Mouse (Mus musculus) forebrain, embryonic 12.5 days (tissue): ENCODE data around the gene Nit1. TPM values are rescaled to one million over a fixed set of nuclear protein-coding genes. Genes with fewer than 3 reads are reported as not detected.
"Not testable (repeated sequence)": the region's sequence is repeated elsewhere in the genome, so short reads cannot be mapped to it uniquely, and the experiment has no call there.

Source experiments
- ATAC-seq: fragments of 200-750 bp; cut with Nextera tagmentation; 2 replicates; pipeline ENCODE4 v1.8.0; 2017; ENCODE audit warnings: moderate TSS enrichment; ENCODE audit not compliant: low FRiP score
- H3K27ac ChIP-seq: fragments of 300-500 bp; sonication (generic); 2 replicates; pipeline ENCODE4 v1.5.1; 2016; ENCODE audit warnings: mild to moderate bottlenecking
- H3K27me3 ChIP-seq: fragments of 300-500 bp; sonication (generic); 2 replicates; pipeline ENCODE4 v1.6.1; 2016; ENCODE audit warnings: mild to moderate bottlenecking
- H3K36me3 ChIP-seq: fragments of 300-500 bp; sonication (generic); replicated peaks from 2 replicates; pipeline ENCODE4 v1.6.1; 2016; ENCODE audit warnings: mild to moderate bottlenecking
- H3K4me1 ChIP-seq: fragments of 300-500 bp; sonication (generic); 2 replicates; pipeline ENCODE4 v1.6.1; 2016
- H3K4me2 ChIP-seq: fragments of 300-500 bp; sonication (generic); 2 replicates; pipeline ENCODE4 v1.6.1; 2016; ENCODE audit warnings: mild to moderate bottlenecking, moderate library complexity
- H3K4me3 ChIP-seq: fragments of 300-500 bp; sonication (generic); replicated peaks from 2 replicates; pipeline ENCODE4 v1.5.1; 2016; ENCODE audit warnings: mild to moderate bottlenecking
- H3K9ac ChIP-seq: fragments of 300-500 bp; sonication (generic); 2 replicates; pipeline ENCODE4 v1.6.1; 2016; ENCODE audit warnings: mild to moderate bottlenecking
- H3K9me3 ChIP-seq: fragments of 300-500 bp; sonication (generic); 2 replicates; pipeline ENCODE4 v1.6.1; 2016
- WGBS: fragments of 180-500 bp; shearing (Covaris S2); methylation state at CpG from one replicate; pipeline ENCODE4 v1.1.7; 2016; 5-methylcytosine and 5-hydroxymethylcytosine counted together
- polyA plus RNA-seq: library from polyadenylated mRNA; unstranded; fragments of >200 nt; fragmentation: Nextera tagmentation; extraction: Ambion mirVana; gene quantifications from 2 replicates; pipeline ENCODE4 v1.2.1, GENCODE M21; 2016

Gene Nit1
- polyA plus RNA-seq, 1 experiment from 2014 or later = 48.7 TPM

- Histone ChIP-seq H3K4me1 (peaks cover 29% of the 10 kb centered on the region), H3K36me3 (peaks cover 40% of the 10 kb centered on the region), H3K4me3 (peak overlapping the region; percentile 91), H3K4me2 (peak overlapping the region; percentile 79), H3K27ac (no peak overlapping the region), H3K9me3 (no peaks in the 10 kb centered on the region), H3K27me3 (no peaks in the 10 kb centered on the region), H3K9ac (peak overlapping the region; percentile 82)
- WGBS = 79% methylated on average over 9 of the region's 9 CpGs
- ATAC-seq = 0 out of 2 replicates have a peak, but pooled peaks have one; percentile 15
Observed at GRCm38 (mm10) chr1:171344715-171345114, 731 bp downstream of the Nit1 start.

- Histone ChIP-seq H3K4me2 (no peak overlapping the region; the same call in 1 of the 2 replicates), H3K9me3 (no peaks in the 10 kb centered on the region)
- WGBS = 82% methylated on average over 9 of the region's 9 CpGs
Observed at GRCm38 (mm10) chr1:171343922-171344677, 1.3 kb downstream of the Nit1 start.

GRCm38 (mm10) chr1:171342262-171343207, 2.9 kb downstream of the Nit1 start:
- H3K9me3 ChIP-seq = no peaks in the 10 kb centered on the region
- WGBS = 93% methylated on average over 16 of the region's 16 CpGs
- H3K4me2 ChIP-seq = no peak overlapping the region
- H3K27me3 ChIP-seq = no peaks in the 10 kb centered on the region
- no peak overlapping the region for H3K4me3 ChIP-seq
- peaks cover 62% of the 10 kb centered on the region for H3K36me3 ChIP-seq
- no peak for ATAC-seq
- peaks cover 29% of the 10 kb centered on the region for H3K4me1 ChIP-seq
- H3K27ac ChIP-seq = no peak overlapping the region
- no peak overlapping the region for H3K9ac ChIP-seq

More at GRCm38 (mm10) chr1:171343922-171344677, 1.3 kb downstream of the Nit1 start:
- H3K27ac ChIP-seq = no peak overlapping the region
- no peak overlapping the region for H3K4me3 ChIP-seq
- H3K4me1 ChIP-seq = peaks cover 29% of the 10 kb centered on the region
- peaks cover 47% of the 10 kb centered on the region for H3K36me3 ChIP-seq
- H3K27me3 ChIP-seq = no peaks in the 10 kb centered on the region
- H3K9ac ChIP-seq = no peak overlapping the region
- no peak for ATAC-seq

- Histone ChIP-seq H3K9ac (peak overlapping the region; percentile 92), H3K27ac (peak overlapping the region; percentile 99), H3K4me2 (peak overlapping the region; percentile 85), H3K4me3 (peak overlapping the region; percentile 76), H3K9me3 (no peaks in the 10 kb centered on the region), H3K36me3 (peaks cover 6% of the 10 kb centered on the region; the same call in 1 of the 2 replicates), H3K27me3 (no peaks in the 10 kb centered on the region), H3K4me1 (peaks cover 45% of the 10 kb centered on the region)
- ATAC-seq = peak; percentile 7; the same call in 1 of the 2 replicates
- WGBS = 0% methylated on average over 4 of the region's 4 CpGs
Observed at GRCm38 (mm10) chr1:171330216-171330560, 15.3 kb downstream of the Nit1 start.

GRCm38 (mm10) chr1:171329433-171330215, 15.8 kb downstream of the Nit1 start:
- H3K9ac ChIP-seq = peak overlapping the region; percentile 92
- peak overlapping the region; percentile 76 for H3K4me3 ChIP-seq
- peaks cover 45% of the 10 kb centered on the region for H3K4me1 ChIP-seq
- peak; percentile 89 for ATAC-seq
- H3K4me2 ChIP-seq = peak overlapping the region; percentile 85
- no peaks in the 10 kb centered on the region for H3K27me3 ChIP-seq
- H3K27ac ChIP-seq = peak overlapping the region; percentile 99
- peaks cover 9% of the 10 kb centered on the region; the same call in 1 of the 2 replicates for H3K36me3 ChIP-seq
- WGBS = under 1% methylated on average over 49 of the region's 61 CpGs
- no peaks in the 10 kb centered on the region for H3K9me3 ChIP-seq

- H3K27ac ChIP-seq = peak within 1 kb of the TSS; percentile 99
- H3K27me3 ChIP-seq = no peaks in the 10 kb centered on the region
- peaks cover 9% of the 10 kb centered on the region; the same call in 1 of the 2 replicates for H3K36me3 ChIP-seq
- no peaks in the 10 kb centered on the region for H3K9me3 ChIP-seq
- H3K4me3 ChIP-seq = peak within 1 kb of the TSS; percentile 76
- H3K4me1 ChIP-seq = peaks cover 45% of the 10 kb centered on the region
- H3K9ac ChIP-seq = peak within 1 kb of the TSS; percentile 92
- peak; percentile 96 for ATAC-seq
- WGBS = 1% methylated on average over 41 of the region's 48 CpGs
- peak within 1 kb of the TSS; percentile 85 for H3K4me2 ChIP-seq
Observed at GRCm38 (mm10) chr1:171328839-171329432, 16.5 kb downstream of the Nit1 start, which contains the start of gene Dedd. TSS of gene Dedd (plus strand) at chr1:171329145.

- no peaks in the 10 kb centered on the region for H3K27me3 ChIP-seq
- H3K4me1 ChIP-seq = peaks cover 43% of the 10 kb centered on the region
- H3K4me3 ChIP-seq = peak overlapping the region; percentile 76
- peak overlapping the region; percentile 92 for H3K9ac ChIP-seq
- peak overlapping the region; percentile 85 for H3K4me2 ChIP-seq
- H3K9me3 ChIP-seq = no peaks in the 10 kb centered on the region
- peak overlapping the region; percentile 99 for H3K27ac ChIP-seq
- no peak for ATAC-seq
- H3K36me3 ChIP-seq = peaks cover 9% of the 10 kb centered on the region; the same call in 1 of the 2 replicates
- 40% methylated on average over 9 of the region's 9 CpGs for WGBS
Observed at GRCm38 (mm10) chr1:171328244-171328643, 17.2 kb downstream of the Nit1 start.

- H3K9me3 ChIP-seq, ATAC-seq, H3K27me3 ChIP-seq, H3K9ac ChIP-seq, H3K4me3 ChIP-seq, H3K27ac ChIP-seq, H3K4me2 ChIP-seq, H3K36me3 ChIP-seq: not testable (repeated sequence)
- H3K4me1 ChIP-seq = peaks cover 35% of the 10 kb centered on the region
- 92% methylated on average over 4 of the region's 4 CpGs for WGBS
Observed at GRCm38 (mm10) chr1:171326588-171326987, 18.9 kb downstream of the Nit1 start.

GRCm38 (mm10) chr1:171325571-171325970, 19.9 kb downstream of the Nit1 start:
- H3K9ac ChIP-seq = no peak overlapping the region
- 85% methylated on average over 2 of the region's 2 CpGs for WGBS
- H3K4me1 ChIP-seq = peaks cover 26% of the 10 kb centered on the region
- no peak overlapping the region for H3K27ac ChIP-seq
- H3K4me3 ChIP-seq = no peak overlapping the region
- H3K4me2 ChIP-seq = no peak overlapping the region
- 0 out of 2 replicates have a peak, but pooled peaks cover 6% of the 10 kb centered on the region for H3K36me3 ChIP-seq
- no peak for ATAC-seq
- no peaks in the 10 kb centered on the region for H3K27me3 ChIP-seq
- H3K9me3 ChIP-seq = no peaks in the 10 kb centered on the region

- 84% methylated on average over 1 of the region's 1 CpGs for WGBS
- ATAC-seq = 0 out of 2 replicates have a peak, but pooled peaks have one; percentile 39
- Histone ChIP-seq H3K9ac (no peak overlapping the region), H3K36me3 (0 out of 2 replicates have a peak, but pooled peaks cover 6% of the 10 kb centered on the region), H3K27me3 (no peaks in the 10 kb centered on the region), H3K27ac (no peak overlapping the region), H3K4me3 (no peak overlapping the region), H3K9me3 (no peaks in the 10 kb centered on the region), H3K4me2 (no peak overlapping the region), H3K4me1 (0 out of 2 replicates have a peak, but pooled peaks cover 6% of the 10 kb centered on the region)
Observed at GRCm38 (mm10) chr1:171322012-171322411, 23.4 kb downstream of the Nit1 start.

- no peak overlapping the region for H3K4me2 ChIP-seq
- H3K9ac ChIP-seq = no peak overlapping the region
- 0 out of 2 replicates have a peak, but pooled peaks cover 4% of the 10 kb centered on the region for H3K4me1 ChIP-seq
- H3K9me3 ChIP-seq = no peaks in the 10 kb centered on the region
- H3K4me3 ChIP-seq = no peak overlapping the region
- H3K27ac ChIP-seq = no peak overlapping the region
- no peak for ATAC-seq
- no peaks in the 10 kb centered on the region for H3K27me3 ChIP-seq
- 0 out of 2 replicates have a peak, but pooled peaks cover 6% of the 10 kb centered on the region for H3K36me3 ChIP-seq
Observed at GRCm38 (mm10) chr1:171321415-171321814, 24.0 kb downstream of the Nit1 start.
